Mouse (Mus musculus) lung, postnatal 10 days (tissue): Measurements from ENCODE around the gene Lefty1.
A peak's percentile ranks its signal among the peaks of the same experiment; 100 is the strongest.
"Not testable (repeated sequence)": the region's sequence is repeated elsewhere in the genome, so short reads cannot be mapped to it uniquely, and the experiment has no call there.

Experiments
- DNase-seq: peaks from one replicate; pipeline ENCODE4 v3.0.0; 2021

The Lefty1 gene

DNA sequence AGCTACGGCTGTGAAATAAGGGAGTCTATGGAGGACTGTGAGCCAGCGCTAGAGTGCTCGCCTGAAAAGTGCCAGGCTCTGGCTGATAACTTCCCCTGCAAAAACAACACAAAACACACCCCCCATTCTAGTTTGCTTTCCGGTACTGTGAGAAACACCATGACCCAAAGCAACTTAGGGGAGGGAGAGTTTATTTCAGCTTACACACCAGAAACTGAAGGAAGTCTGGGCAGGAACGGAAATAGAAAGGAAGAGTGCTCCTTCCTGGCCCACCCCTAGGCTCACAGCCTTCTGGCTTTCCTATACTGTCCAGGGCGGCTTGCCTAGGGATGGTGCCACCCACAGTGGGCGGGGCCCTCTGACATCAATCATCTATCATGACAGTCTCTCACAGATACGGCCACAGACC, 22.2 kb downstream of the Lefty1 start:
- DNase-seq: peak; percentile 76

DNA sequence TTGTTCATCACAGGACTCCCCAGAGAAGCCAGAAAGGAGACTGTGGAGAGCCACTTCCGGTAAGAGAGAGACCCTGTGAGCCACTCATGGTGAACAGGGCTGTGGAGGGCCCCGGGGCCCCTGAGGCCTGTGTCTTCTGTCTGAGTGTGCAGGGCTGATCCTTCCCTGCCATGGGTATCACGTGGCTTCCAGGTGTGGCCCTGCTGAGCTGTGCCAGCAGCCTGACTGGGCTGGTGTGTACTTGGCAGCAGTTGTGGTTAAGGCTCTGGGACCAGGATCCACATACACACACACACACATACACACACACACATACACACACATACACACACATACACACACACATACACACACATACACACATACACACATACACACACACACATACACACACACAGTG, 23.2 kb downstream of the Lefty1 start:
- no peak for DNase-seq

DNA sequence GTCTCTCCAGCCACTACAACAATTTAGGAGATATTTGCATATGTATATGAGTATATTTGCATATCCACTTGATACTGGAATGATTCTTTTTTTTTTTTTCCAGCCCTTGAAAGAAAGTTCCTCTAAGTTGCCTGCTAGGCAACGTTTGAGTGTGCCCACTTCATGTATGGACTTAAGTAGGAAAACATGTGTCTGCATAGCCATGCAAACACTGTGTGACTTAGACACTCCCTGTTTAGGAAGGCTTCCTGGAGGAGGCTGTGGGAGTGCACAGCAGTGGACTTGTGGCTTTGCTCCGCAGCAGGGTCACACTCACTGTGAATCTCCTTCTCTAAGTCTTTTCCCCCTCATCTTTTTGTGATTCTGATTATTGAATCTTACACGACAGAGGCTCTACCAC, 24.0 kb downstream of the Lefty1 start:
- DNase-seq: no peak

DNA sequence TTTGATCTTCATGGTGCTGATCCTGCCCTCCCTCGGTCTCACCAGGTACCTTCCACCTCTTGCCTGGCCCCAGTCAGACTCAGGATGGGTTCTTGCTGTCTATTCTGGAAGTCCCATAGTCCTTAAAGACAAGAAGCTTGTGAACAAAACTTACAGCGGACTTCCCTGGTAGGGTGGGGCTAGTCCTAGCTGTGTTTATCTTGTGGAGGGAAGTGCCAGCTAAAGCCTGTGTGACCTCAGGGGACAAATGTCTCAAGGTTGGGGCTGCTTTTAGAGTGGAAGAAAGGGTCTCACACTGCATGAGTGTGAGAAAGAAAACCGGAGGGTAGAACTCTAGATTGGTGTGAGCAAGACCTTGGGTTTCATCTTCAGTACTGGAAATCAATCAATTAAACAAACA, 31.0 kb downstream of the Lefty1 start:
- DNase-seq: no peak

- DNase-seq: peak; percentile 83
These were observed 31.7 kb downstream of the Lefty1 start for GRCm38 (mm10) chr1:180966542-180966941.

- no peak for DNase-seq
These were observed 32.4 kb downstream of the Lefty1 start for GRCm38 (mm10) chr1:180967261-180967660.

DNA sequence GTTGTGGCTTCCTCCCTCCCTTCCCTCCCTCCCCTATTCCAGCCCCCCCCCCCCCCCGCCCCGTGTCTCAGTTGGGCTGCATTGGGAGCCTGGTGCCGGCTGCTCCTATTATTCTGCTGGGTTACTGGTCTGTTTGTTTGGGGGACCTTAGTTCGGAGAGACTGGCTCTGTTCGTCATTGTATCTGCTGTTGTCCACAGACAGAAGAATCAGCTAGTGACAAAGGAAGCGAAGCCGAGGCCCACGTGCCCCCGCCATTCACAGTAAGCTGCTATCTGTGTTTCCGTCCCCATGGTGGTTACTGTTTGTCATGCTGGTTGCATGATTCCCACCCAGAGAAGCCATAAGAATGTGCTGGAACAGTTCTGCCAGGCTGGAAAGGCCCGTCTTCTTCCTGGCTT, 38.1 kb downstream of the Lefty1 start:
- DNase-seq: no peak

GRCm38 (mm10) chr1:180974126-180974746, 39.4 kb downstream of the Lefty1 start:
- DNase-seq: peak; percentile 65

- DNase-seq: peak; percentile 55
These were observed 41.4 kb downstream of the Lefty1 start for GRCm38 (mm10) chr1:180976110-180976679.

DNA sequence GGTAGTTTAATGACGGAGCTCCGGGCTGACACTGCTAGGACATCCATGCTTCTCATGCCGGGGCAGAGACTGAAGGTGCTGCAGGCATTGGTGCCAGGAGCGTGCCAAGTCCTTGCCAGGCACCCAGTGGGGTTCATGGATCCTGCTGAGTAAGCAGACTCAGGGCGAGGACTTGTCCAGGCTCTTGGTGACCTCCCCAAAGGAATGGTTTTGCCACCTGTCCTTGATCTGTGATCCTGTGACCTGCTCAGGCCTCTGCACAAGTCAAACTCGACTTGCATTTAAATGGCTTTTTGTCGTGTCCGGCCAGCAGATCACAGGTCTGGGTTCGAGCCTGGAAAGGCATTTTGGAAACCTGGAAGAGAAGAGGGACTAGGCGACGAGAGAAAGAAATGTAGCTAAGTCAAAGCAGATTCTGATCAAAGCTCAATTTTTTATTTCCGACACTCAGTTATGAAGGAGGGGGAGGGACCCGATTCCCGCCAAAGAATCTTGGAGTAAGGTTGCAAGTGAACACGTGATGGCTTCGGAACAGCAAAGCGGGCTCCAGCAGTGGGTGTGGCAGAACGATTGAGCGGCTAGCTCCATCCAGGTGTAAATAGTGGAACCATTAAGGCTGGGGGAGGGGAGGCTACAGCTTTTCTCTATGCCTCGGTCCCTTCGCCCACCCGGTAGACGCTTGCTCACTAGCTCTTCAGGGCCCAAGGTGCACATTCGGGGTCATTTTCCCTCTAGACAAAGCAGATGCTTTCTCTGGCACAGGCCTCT, 44.8 kb downstream of the Lefty1 start:
- DNase-seq: no peak

DNA sequence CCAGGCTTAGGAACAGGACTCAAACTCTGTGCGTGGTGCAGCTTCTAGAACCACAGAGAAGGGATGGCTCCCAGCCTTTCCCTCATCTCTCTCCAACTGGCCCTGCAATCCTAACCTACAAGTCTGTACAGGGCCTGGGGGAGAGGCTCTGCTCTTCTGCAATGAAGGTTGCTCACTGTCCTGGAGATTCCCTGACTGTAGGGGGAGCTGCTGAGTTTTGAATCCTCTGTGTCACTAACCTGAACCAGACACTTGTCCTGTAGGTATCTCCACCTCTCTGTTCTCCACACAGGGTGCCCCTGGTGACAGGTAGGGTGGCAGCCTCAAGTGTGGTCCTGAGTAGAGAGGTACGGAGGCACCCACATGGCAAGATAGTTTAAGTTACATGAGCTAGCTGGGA, 45.6 kb downstream of the Lefty1 start:
- no peak for DNase-seq

- DNase-seq: not testable (repeated sequence)
These were observed 46.6 kb downstream of the Lefty1 start for GRCm38 (mm10) chr1:180981298-180982046.

DNA sequence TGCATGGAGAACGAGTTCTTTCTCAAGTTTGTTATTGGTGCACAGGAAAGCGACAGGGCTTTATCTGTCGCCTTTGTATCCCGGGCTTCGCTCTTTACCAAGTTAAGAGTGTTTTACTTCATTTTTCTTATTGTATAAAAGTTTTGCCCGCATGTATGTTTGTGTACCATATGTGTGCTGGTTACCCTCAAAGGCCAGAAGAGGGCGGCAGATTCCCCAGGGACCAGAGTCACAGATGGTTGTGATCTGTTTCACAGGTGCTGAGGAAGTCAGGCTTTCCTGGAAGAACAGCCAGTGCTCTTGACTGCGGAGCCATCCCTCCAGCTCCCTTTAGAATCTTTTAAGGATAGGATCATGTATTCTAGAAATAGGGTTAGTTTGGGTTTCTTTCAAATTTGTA, 51.9 kb downstream of the Lefty1 start:
- DNase-seq: no peak

DNA sequence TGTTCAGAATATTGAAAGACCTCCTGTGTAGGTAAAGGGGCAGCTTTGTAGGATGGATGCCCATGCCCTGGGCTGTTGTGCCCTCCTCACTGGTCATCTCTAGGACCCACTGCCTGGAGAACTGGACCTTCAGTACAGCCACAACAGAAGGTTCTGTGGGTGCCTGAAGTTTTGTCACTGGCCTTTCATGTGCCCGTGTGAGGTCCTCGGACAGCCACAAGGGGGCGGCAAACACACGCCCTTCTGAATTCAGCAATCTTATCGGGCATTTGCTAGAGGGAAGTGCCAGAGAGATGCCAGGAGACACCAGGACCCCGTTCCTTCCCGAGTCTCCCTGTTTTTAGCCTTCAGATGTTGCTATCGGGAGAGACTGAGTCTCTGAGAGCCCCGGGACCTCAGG, 52.9 kb downstream of the Lefty1 start:
- peak; percentile 81 for DNase-seq
